Mouse (Mus musculus): Measurements from ENCODE around the gene Gm36176.

GRCm38 (mm10) chr10:77826951-77827350 is 19.7 kb upstream of the Gm36176 start, which contains the start of gene Krtap10-4:
- TF ChIP-seq EP300 (IDR thresholded peaks at IDR 0.05; ENCODE audit: insufficient read depth, low read depth, low read length) (no peak), POLR2A (IDR thresholded peaks at IDR 0.05; ENCODE audit: insufficient read depth, low read depth, low read length) (no peak), CTCF (IDR thresholded peaks at IDR 0.05) (no peak)

All from heart, adult 2 months (tissue).